ENCODE assay signal across 18 mouse cellular contexts in the genomic region with DNA sequence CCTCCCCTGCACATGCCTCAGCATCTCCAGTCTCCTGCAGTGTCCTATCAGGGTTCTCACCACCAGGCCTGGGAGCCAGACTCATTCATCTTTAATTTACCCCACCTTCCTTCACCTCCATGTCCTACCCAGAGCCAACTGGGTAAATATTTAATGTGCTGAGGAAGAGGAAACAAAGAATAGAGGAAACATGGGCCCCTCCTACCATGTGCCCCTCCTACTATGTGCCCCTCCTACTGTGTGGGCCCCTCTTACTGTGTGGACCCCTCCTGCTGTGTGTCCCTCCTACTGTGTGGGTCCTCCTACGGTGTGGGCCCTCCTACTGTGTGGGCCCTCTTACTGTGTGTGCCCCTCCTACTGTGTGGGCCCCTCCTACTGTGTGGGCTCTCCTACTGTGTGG. TPM values are rescaled to one million over a fixed set of nuclear protein-coding genes. Genes with fewer than 3 reads are reported as not detected.
DNase-seq lines count a peak whose midpoint lies in the region; ATAC-seq lines count a peak whose summit lies in the region.
"Had no signal": no experiment of that assay in that cellular context is flagged by ENCODE, and none has a peak within 500 bp of the region (broad histone marks: within the 10 kb centered on the region; RNA-seq: fewer than 3 reads in every experiment).

No protein-coding gene starts in this region.

- no peak overlapping the region for H3K4me3 ChIP-seq in heart, embryonic 15.5 days
- H3K4me3 ChIP-seq in limb, embryonic 15.5 days, result no peak overlapping the region
- H3K4me3 ChIP-seq in limb, embryonic 10.5 days, result no peak overlapping the region
- no peak overlapping the region for H3K4me3 ChIP-seq in embryonic facial prominence, embryonic 15.5 days (replicated peaks)
- no peak overlapping the region for H3K4me3 ChIP-seq in stomach, embryonic 15.5 days (replicated peaks)
- H3K4me3 ChIP-seq: forebrain, embryonic 12.5 days; hindbrain, embryonic 15.5 days had no signal

- intact Hi-C loops in heart, postnatal 36 days (cut with DNase I), result no loop called here

- 0 out of 2 replicates have a peak, but pooled peaks have one; percentile 31 for ATAC-seq in heart, embryonic 15.5 days (replicated peaks; ENCODE audit: insufficient number of reproducible peaks, insufficient read depth, low FRiP score, low read depth)
- 0 out of 2 replicates have a peak, but pooled peaks have one; percentile 38 for ATAC-seq in limb, embryonic 15.5 days (ENCODE audit: insufficient number of reproducible peaks, low FRiP score, low TSS enrichment, low read depth)
- ATAC-seq in embryonic facial prominence, embryonic 15.5 days (ENCODE audit: insufficient number of reproducible peaks, low FRiP score, low TSS enrichment, low read depth), result peak; percentile 27; the same call in 1 of the 2 replicates
- peak; percentile 79 for ATAC-seq in stomach, embryonic 15.5 days (ENCODE audit: insufficient read depth, low FRiP score, low read depth)
- ATAC-seq: activated CD4-positive, CD25-positive, alpha-beta regulatory T cell, adult 4 months; forebrain, embryonic 16.5 days had no signal

- no peaks in the 10 kb centered on the region for H3K4me1 ChIP-seq in heart, embryonic 15.5 days (replicated peaks)
- H3K4me1 ChIP-seq in limb, embryonic 15.5 days, result no peaks in the 10 kb centered on the region
- H3K4me1 ChIP-seq in limb, embryonic 10.5 days, result no peaks in the 10 kb centered on the region
- H3K4me1 ChIP-seq in embryonic facial prominence, embryonic 15.5 days, result no peaks in the 10 kb centered on the region
- no peaks in the 10 kb centered on the region for H3K4me1 ChIP-seq in stomach, embryonic 15.5 days
- H3K4me1 ChIP-seq: forebrain, embryonic 12.5 days; hindbrain, embryonic 15.5 days had no signal

- H3K27ac ChIP-seq in heart, embryonic 15.5 days, result no peak overlapping the region
- no peak overlapping the region for H3K27ac ChIP-seq in limb, embryonic 15.5 days
- no peak overlapping the region for H3K27ac ChIP-seq in limb, embryonic 10.5 days
- no peak overlapping the region for H3K27ac ChIP-seq in embryonic facial prominence, embryonic 15.5 days (replicated peaks)
- no peak overlapping the region for H3K27ac ChIP-seq in stomach, embryonic 15.5 days
- H3K27ac ChIP-seq: forebrain, embryonic 12.5 days; hindbrain, embryonic 15.5 days had no signal

- no peaks in the 10 kb centered on the region for H3K9me3 ChIP-seq in heart, embryonic 15.5 days (replicated peaks)
- H3K9me3 ChIP-seq in limb, embryonic 15.5 days, result no peaks in the 10 kb centered on the region
- H3K9me3 ChIP-seq in limb, embryonic 10.5 days (replicated peaks), result no peaks in the 10 kb centered on the region
- H3K9me3 ChIP-seq in embryonic facial prominence, embryonic 15.5 days (replicated peaks), result no peaks in the 10 kb centered on the region
- no peaks in the 10 kb centered on the region for H3K9me3 ChIP-seq in stomach, embryonic 15.5 days
- H3K9me3 ChIP-seq: forebrain, embryonic 12.5 days; hindbrain, embryonic 15.5 days had no signal

- no peak for DNase-seq in heart, postnatal 36 days
- no peak for DNase-seq in limb, embryonic 10.5 days (ENCODE audit: low spot score)
- DNase-seq in cerebellum, adult 11-12 months, result no peak
- DNase-seq: adrenal gland, postnatal 14 days; cerebellum, adult 18-20 months; cerebellum, adult 9-11 months; cerebellum, postnatal 36 days; gastrocnemius, postnatal 14 days had no signal

- H3K9ac ChIP-seq in heart, embryonic 15.5 days, result no peak overlapping the region
- no peak overlapping the region for H3K9ac ChIP-seq in limb, embryonic 15.5 days
- H3K9ac ChIP-seq in embryonic facial prominence, embryonic 15.5 days, result no peak overlapping the region
- H3K9ac ChIP-seq in stomach, embryonic 15.5 days, result no peak overlapping the region
- H3K9ac ChIP-seq: forebrain, embryonic 12.5 days; hindbrain, embryonic 15.5 days had no signal

- no peaks in the 10 kb centered on the region for H3K27me3 ChIP-seq in heart, embryonic 15.5 days
- H3K27me3 ChIP-seq in limb, embryonic 15.5 days, result no peaks in the 10 kb centered on the region
- H3K27me3 ChIP-seq in limb, embryonic 10.5 days (ENCODE audit: low read depth, poor library complexity, severe bottlenecking), result no peaks in the 10 kb centered on the region
- no peaks in the 10 kb centered on the region for H3K27me3 ChIP-seq in embryonic facial prominence, embryonic 15.5 days
- no peaks in the 10 kb centered on the region for H3K27me3 ChIP-seq in stomach, embryonic 15.5 days (replicated peaks)
- H3K27me3 ChIP-seq: CH12.LX; forebrain, embryonic 12.5 days; hindbrain, embryonic 15.5 days; Patski had no signal

- no peak overlapping the region for H3K4me2 ChIP-seq in heart, embryonic 15.5 days
- no peak overlapping the region for H3K4me2 ChIP-seq in limb, embryonic 15.5 days
- no peak overlapping the region for H3K4me2 ChIP-seq in embryonic facial prominence, embryonic 15.5 days (replicated peaks)
- H3K4me2 ChIP-seq in stomach, embryonic 15.5 days, result no peak overlapping the region
- H3K4me2 ChIP-seq: forebrain, embryonic 12.5 days; hindbrain, embryonic 15.5 days had no signal

- no peaks in the 10 kb centered on the region for H3K36me3 ChIP-seq in heart, embryonic 15.5 days
- no peaks in the 10 kb centered on the region for H3K36me3 ChIP-seq in limb, embryonic 15.5 days
- no peaks in the 10 kb centered on the region for H3K36me3 ChIP-seq in limb, embryonic 10.5 days
- H3K36me3 ChIP-seq in embryonic facial prominence, embryonic 15.5 days, result no peaks in the 10 kb centered on the region
- H3K36me3 ChIP-seq in stomach, embryonic 15.5 days, result no peaks in the 10 kb centered on the region
- H3K36me3 ChIP-seq: forebrain, embryonic 12.5 days; hindbrain, embryonic 15.5 days had no signal

- 30% methylated on average over 1 of the region's 1 CpGs for WGBS in heart, embryonic 15.5 days
- 42% methylated on average over 1 of the region's 1 CpGs for WGBS in limb, embryonic 15.5 days
- 61% methylated on average over 1 of the region's 1 CpGs for WGBS in limb, embryonic 10.5 days
- WGBS in embryonic facial prominence, embryonic 15.5 days, result 75% methylated on average over 1 of the region's 1 CpGs
- WGBS in stomach, embryonic 15.5 days, result 29% methylated on average over 1 of the region's 1 CpGs

RNA-seq across cellular contexts. Expression of a gene that starts 51.2 kb away (rescaled TPM):
- 2.4 and 2.5 TPM in 2 replicates for polyA plus RNA-seq in heart, embryonic 15.5 days (2015; fragmentation: Nextera tagmentation; extraction: Ambion mirVana)
- 1 to 10 TPM; 2.7 to 4.6 TPM for total RNA-seq in heart, postnatal 36 days (2021)
- polyA plus RNA-seq in limb, embryonic 15.5 days (2015; fragmentation: Nextera tagmentation; extraction: Ambion mirVana), result 2.0 and 2.5 TPM in 2 replicates
- 0.15 TPM in 1 of 2 replicates, not detected in the other for polyA plus RNA-seq in limb, embryonic 10.5 days (2016; fragmentation: Nextera tagmentation; extraction: Ambion mirVana)
- polyA plus RNA-seq in embryonic facial prominence, embryonic 15.5 days (2015; fragmentation: Nextera tagmentation; extraction: Ambion mirVana), result 3.3 and 4.0 TPM in 2 replicates
- 2.2 and 2.4 TPM in 2 replicates for polyA plus RNA-seq in stomach, embryonic 15.5 days (2015; fragmentation: Nextera tagmentation; extraction: Ambion mirVana)
- total RNA-seq: CH12.LX had no signal

Comparison
In these comparisons a context has a peak if more than half of its experiments do, and no peak if none do; other contexts are left out.
1. ATAC-seq: peak in every context shown above with its lines; median percentile 79 in stomach, embryonic 15.5 days; 38 in limb, embryonic 15.5 days; 31 in heart, embryonic 15.5 days; 27 in embryonic facial prominence, embryonic 15.5 days.